Mouse (Mus musculus): ENCODE measurements around the gene Creg2. TPM values are rescaled to one million over a fixed set of nuclear protein-coding genes. Genes with fewer than 3 reads are reported as not detected.

Creg2 gene
- polyA plus RNA-seq, 1 experiment from 2014 or later = 0.11 TPM

DNA sequence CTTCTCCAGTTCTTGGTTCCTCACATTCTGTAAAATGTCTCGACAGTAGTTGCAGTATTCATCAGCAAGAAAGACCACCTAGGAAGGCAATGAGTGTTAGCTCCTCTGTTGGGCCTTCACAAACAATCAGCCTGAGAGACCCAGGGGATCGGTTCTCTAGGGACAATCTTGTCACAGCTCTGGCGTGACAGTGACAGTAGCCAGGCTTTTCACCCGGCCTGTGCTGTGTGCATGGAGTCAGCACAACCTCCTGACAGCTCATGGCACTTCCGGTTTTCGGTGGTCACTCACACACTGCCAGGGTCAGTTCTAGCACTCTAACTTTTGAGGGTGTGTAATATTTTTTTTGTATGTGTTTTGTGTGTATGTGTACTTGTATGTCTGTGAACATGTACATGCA, 37.3 kb upstream of the Creg2 start:
- H3K9ac ChIP-seq (replicated peaks; ENCODE audit: low read depth) = no peak overlapping the region
- no peaks in the 10 kb centered on the region for H3K27me3 ChIP-seq (replicated peaks; ENCODE audit: insufficient read depth, low read length)
- TF ChIP-seq EP300 (IDR thresholded peaks at IDR 0.05) = no peak
- TF ChIP-seq CTCF (IDR thresholded peaks at IDR 0.05) = no peak
- H3K9me3 ChIP-seq (ENCODE audit: low read length) = no peaks in the 10 kb centered on the region
- DNase-seq (ENCODE audit: low spot score) = no peak
- H3K4me1 ChIP-seq (ENCODE audit: insufficient read depth, low read depth, low read length) = no peaks in the 10 kb centered on the region
- H3K4me3 ChIP-seq (ENCODE audit: low read depth, low read length) = no peak overlapping the region
- H3K36me3 ChIP-seq (ENCODE audit: insufficient read depth, low read length) = no peaks in the 10 kb centered on the region
- H3K27ac ChIP-seq (ENCODE audit: low read length) = no peak overlapping the region
- 53% methylated on average over 6 of the region's 6 CpGs for WGBS
- no peak overlapping the region for H3K4me2 ChIP-seq (replicated peaks; ENCODE audit: low read depth, low read length)
- ATAC-seq = no peak

DNA sequence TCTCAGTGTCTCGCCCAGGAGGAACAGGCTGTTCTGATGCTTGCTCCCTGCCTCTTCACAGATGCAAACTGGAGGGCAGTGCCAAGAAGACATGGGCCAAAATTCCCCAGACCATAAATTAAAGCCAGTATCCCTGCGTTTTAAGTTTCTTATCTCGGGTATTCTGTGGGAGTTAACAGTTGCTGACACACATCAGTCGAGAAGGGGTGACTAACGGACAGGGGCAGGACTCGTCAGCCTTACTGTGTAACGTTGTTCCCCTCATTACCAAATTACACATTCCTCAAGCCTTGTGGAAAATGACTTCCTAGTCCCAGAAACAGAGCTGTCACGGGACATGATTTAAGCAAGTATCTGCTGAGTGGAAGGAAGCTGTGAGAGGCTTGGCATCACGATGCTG, 36.0 kb upstream of the Creg2 start:
- TF ChIP-seq EP300 (IDR thresholded peaks at IDR 0.05) = no peak
- no peak for TF ChIP-seq CTCF (IDR thresholded peaks at IDR 0.05)
- DNase-seq (ENCODE audit: low spot score) (peak; percentile 36), ATAC-seq (no peak; the same call in 1 of the 2 replicates)
- Histone ChIP-seq H3K4me1 (ENCODE audit: insufficient read depth, low read depth, low read length) (no peaks in the 10 kb centered on the region), H3K27me3 (replicated peaks; ENCODE audit: insufficient read depth, low read length) (no peaks in the 10 kb centered on the region), H3K4me2 (replicated peaks; ENCODE audit: low read depth, low read length) (no peak overlapping the region), H3K9me3 (ENCODE audit: low read length) (no peaks in the 10 kb centered on the region), H3K36me3 (ENCODE audit: insufficient read depth, low read length) (no peaks in the 10 kb centered on the region), H3K27ac (ENCODE audit: low read length) (no peak overlapping the region), H3K9ac (replicated peaks; ENCODE audit: low read depth) (no peak overlapping the region), H3K4me3 (ENCODE audit: low read depth, low read length) (no peak overlapping the region)
- WGBS = 41% methylated on average over 9 of the region's 9 CpGs

- H3K27me3 ChIP-seq (replicated peaks; ENCODE audit: insufficient read depth, low read length) = no peaks in the 10 kb centered on the region
- H3K4me3 ChIP-seq (ENCODE audit: low read depth, low read length) = no peak overlapping the region
- no peak overlapping the region for H3K4me2 ChIP-seq (replicated peaks; ENCODE audit: low read depth, low read length)
- ATAC-seq (peak; percentile 80), DNase-seq (ENCODE audit: low spot score) (peak; percentile 93)
- no peaks in the 10 kb centered on the region for H3K4me1 ChIP-seq (ENCODE audit: insufficient read depth, low read depth, low read length)
- no peaks in the 10 kb centered on the region for H3K36me3 ChIP-seq (ENCODE audit: insufficient read depth, low read length)
- peak; percentile 89 for TF ChIP-seq CTCF (IDR thresholded peaks at IDR 0.05)
- 0 out of 2 replicates have a peak, but pooled peaks have one; percentile 33 for TF ChIP-seq EP300 (IDR thresholded peaks at IDR 0.05)
- H3K9me3 ChIP-seq (ENCODE audit: low read length) = no peaks in the 10 kb centered on the region
- WGBS = 0% methylated on average over 1 of the region's 1 CpGs
- H3K27ac ChIP-seq (ENCODE audit: low read length) = no peak overlapping the region
- no peak overlapping the region for H3K9ac ChIP-seq (replicated peaks; ENCODE audit: low read depth)
Observed at GRCm38 (mm10) chr1:39685841-39686240, 34.6 kb upstream of the Creg2 start.

- H3K27ac ChIP-seq (ENCODE audit: low read length) = no peak overlapping the region
- no peak overlapping the region for H3K4me3 ChIP-seq (ENCODE audit: low read depth, low read length)
- no peak overlapping the region for H3K9ac ChIP-seq (replicated peaks; ENCODE audit: low read depth)
- no peak overlapping the region for H3K4me2 ChIP-seq (replicated peaks; ENCODE audit: low read depth, low read length)
- no peaks in the 10 kb centered on the region for H3K36me3 ChIP-seq (ENCODE audit: insufficient read depth, low read length)
- no peak for TF ChIP-seq CTCF (IDR thresholded peaks at IDR 0.05)
- no peak for TF ChIP-seq EP300 (IDR thresholded peaks at IDR 0.05)
- H3K27me3 ChIP-seq (replicated peaks; ENCODE audit: insufficient read depth, low read length) = no peaks in the 10 kb centered on the region
- ATAC-seq (no peak), DNase-seq (ENCODE audit: low spot score) (no peak)
- H3K4me1 ChIP-seq (ENCODE audit: insufficient read depth, low read depth, low read length) = no peaks in the 10 kb centered on the region
- H3K9me3 ChIP-seq (ENCODE audit: low read length) = no peaks in the 10 kb centered on the region
- 81% methylated on average over 5 of the region's 5 CpGs for WGBS
Observed at GRCm38 (mm10) chr1:39681638-39682037, 30.4 kb upstream of the Creg2 start.

GRCm38 (mm10) chr1:39680546-39680945, 29.3 kb upstream of the Creg2 start:
- Histone ChIP-seq H3K36me3 (ENCODE audit: insufficient read depth, low read length) (no peaks in the 10 kb centered on the region), H3K27me3 (replicated peaks; ENCODE audit: insufficient read depth, low read length) (no peaks in the 10 kb centered on the region), H3K4me3 (ENCODE audit: low read depth, low read length) (no peak overlapping the region), H3K27ac (ENCODE audit: low read length) (no peak overlapping the region), H3K4me2 (replicated peaks; ENCODE audit: low read depth, low read length) (no peak overlapping the region), H3K9ac (replicated peaks; ENCODE audit: low read depth) (no peak overlapping the region), H3K4me1 (ENCODE audit: insufficient read depth, low read depth, low read length) (no peaks in the 10 kb centered on the region), H3K9me3 (ENCODE audit: low read length) (no peaks in the 10 kb centered on the region)
- DNase-seq (ENCODE audit: low spot score) = no peak
- 79% methylated on average over 6 of the region's 6 CpGs for WGBS
- TF ChIP-seq EP300 (IDR thresholded peaks at IDR 0.05) (no peak), CTCF (IDR thresholded peaks at IDR 0.05) (peak; percentile 56)
- no peak for ATAC-seq

GRCm38 (mm10) chr1:39678883-39679282, 27.6 kb upstream of the Creg2 start:
- H3K9me3 ChIP-seq (ENCODE audit: low read length) = no peaks in the 10 kb centered on the region
- TF ChIP-seq EP300 (IDR thresholded peaks at IDR 0.05) (no peak), CTCF (IDR thresholded peaks at IDR 0.05) (no peak)
- no peak overlapping the region for H3K4me2 ChIP-seq (replicated peaks; ENCODE audit: low read depth, low read length)
- WGBS = 53% methylated on average over 8 of the region's 8 CpGs
- no peak overlapping the region for H3K9ac ChIP-seq (replicated peaks; ENCODE audit: low read depth)
- DNase-seq (ENCODE audit: low spot score) = no peak
- H3K4me3 ChIP-seq (ENCODE audit: low read depth, low read length) = no peak overlapping the region
- no peaks in the 10 kb centered on the region for H3K27me3 ChIP-seq (replicated peaks; ENCODE audit: insufficient read depth, low read length)
- no peak for ATAC-seq
- no peaks in the 10 kb centered on the region for H3K4me1 ChIP-seq (ENCODE audit: insufficient read depth, low read depth, low read length)
- no peaks in the 10 kb centered on the region for H3K36me3 ChIP-seq (ENCODE audit: insufficient read depth, low read length)
- no peak overlapping the region for H3K27ac ChIP-seq (ENCODE audit: low read length)

Measured in lung, postnatal 0 days (tissue).